Comparison of ENCODE assay signal across 9 mouse cellular contexts in genomic region chr9:65695646-65696045, GRCm38 (mm10). TPM values are rescaled to one million over a fixed set of nuclear protein-coding genes. Genes with fewer than 3 reads are reported as not detected.
DNase-seq lines count a peak whose midpoint lies in the region; ATAC-seq lines count a peak whose summit lies in the region.
"Had no signal": no experiment of that assay in that cellular context is flagged by ENCODE, and none has a peak within 500 bp of the region (broad histone marks: within the 10 kb centered on the region; RNA-seq: fewer than 3 reads in every experiment).

No protein-coding gene starts in this region.

- H3K9me3 ChIP-seq in kidney, embryonic 14.5 days (ENCODE audit: control insufficient read depth, low read length): no peaks in the 10 kb centered on the region
- H3K9me3 ChIP-seq: limb, embryonic 12.5 days had no signal

- no peak overlapping the region for H3K4me2 ChIP-seq in kidney, embryonic 14.5 days (replicated peaks; ENCODE audit: low read depth, low read length)
- H3K4me2 ChIP-seq: limb, embryonic 12.5 days had no signal

- no peaks in the 10 kb centered on the region for H3K27me3 ChIP-seq in kidney, embryonic 14.5 days (ENCODE audit: control insufficient read depth, insufficient read depth, low read length)
- H3K27me3 ChIP-seq: limb, embryonic 12.5 days had no signal

- H3K27ac ChIP-seq in kidney, embryonic 14.5 days (ENCODE audit: low read depth, low read length): no peak overlapping the region
- H3K27ac ChIP-seq: limb, embryonic 12.5 days had no signal

- H3K4me3 ChIP-seq in kidney, embryonic 14.5 days (ENCODE audit: low read length): no peak overlapping the region
- H3K4me3 ChIP-seq: limb, embryonic 12.5 days had no signal

- 76% methylated on average over 3 of the region's 3 CpGs for WGBS in kidney, embryonic 14.5 days

- peaks cover 83% of the 10 kb centered on the region for H3K36me3 ChIP-seq in kidney, embryonic 14.5 days (ENCODE audit: control insufficient read depth, insufficient read depth, low read length)

- DNase-seq in kidney, adult 18-20 months: peak; percentile 34
- DNase-seq in brain, embryonic 18.5 days (ENCODE audit: low read depth, low spot score): peak; percentile 51
- peak; percentile 66 to 87 for DNase-seq in layer of hippocampus, adult 18-20 months (ENCODE audit: low spot score in 2 of 2)
- no peak for DNase-seq in urinary bladder, postnatal 10 days (ENCODE audit: low spot score)
- no peak for DNase-seq in B cell, adult 2 months

- no peaks in the 10 kb centered on the region for H3K4me1 ChIP-seq in kidney, embryonic 14.5 days (ENCODE audit: control insufficient read depth, insufficient read depth, low read length)

- no peak overlapping the region for H3K9ac ChIP-seq in kidney, embryonic 14.5 days (ENCODE audit: low read depth, low read length)
- H3K9ac ChIP-seq: limb, embryonic 12.5 days had no signal

- no peak for ATAC-seq in kidney, embryonic 14.5 days (ENCODE audit: low FRiP score, low TSS enrichment)
- ATAC-seq in frontal cortex, adult (ENCODE audit: low TSS enrichment): peak; percentile 86
- peak; percentile 21; the same call in 1 of the 2 replicates for ATAC-seq in megakaryocyte-erythroid progenitor cell, adult 5-6 weeks (replicated peaks; ENCODE audit: low FRiP score, low TSS enrichment, poor library complexity, severe bottlenecking)

RNA-seq across cellular contexts. Expression of gene Oaz2, which starts 27.8 kb away (rescaled TPM):
- 194 and 204 TPM in 2 replicates for polyA plus RNA-seq in kidney, embryonic 14.5 days (2014; fragmentation: Nextera tagmentation; extraction: Ambion mirVana)
- total RNA-seq in layer of hippocampus, adult 18-20 months (2021): 100 to 1,000 TPM; 215 to 217 TPM
- total RNA-seq in megakaryocyte-erythroid progenitor cell, adult 5-6 weeks (2014; fragmentation: Nextera tagmentation): 22.1 and 23.4 TPM in 2 replicates
- total RNA-seq in megakaryocyte-erythroid progenitor cell, adult 5-6 weeks (2017): 34.7 and 36.1 TPM in 2 replicates

Comparison
In these comparisons a context has a peak if more than half of its experiments do, and no peak if none do; other contexts are left out.
1. DNase-seq: peak in kidney, adult 18-20 months (single experiment), brain, embryonic 18.5 days (single experiment) and layer of hippocampus, adult 18-20 months (2 of 2); none in urinary bladder, postnatal 10 days (single experiment) and B cell, adult 2 months (0 of 2).
2. RNA of gene Oaz2, which starts 27.8 kb away (total RNA-seq): 215 to 217 TPM in layer of hippocampus, adult 18-20 months; 22.1 to 36.1 TPM in megakaryocyte-erythroid progenitor cell, adult 5-6 weeks; every median in the first group is over 4 times any median in the second.